Mouse (Mus musculus) small intestine, adult 2 months (tissue): Measurements from ENCODE around the gene Lrrc8d.
"Not testable (repeated sequence)": the region's sequence is repeated elsewhere in the genome, so short reads cannot be mapped to it uniquely, and the experiment has no call there.

Experiments used
- CTCF ChIP-seq: fragments of 200-500 bp; IDR thresholded peaks from 2 replicates; pipeline ENCODE4 v1.5.1; 2012; ENCODE audit warnings: low read depth, mild to moderate bottlenecking, control low read depth, inconsistent platforms, low read length, moderate library complexity, mixed read lengths; ENCODE audit not compliant: insufficient replicate concordance, insufficient read length; ENCODE audit errors: extremely low read depth
- POLR2A ChIP-seq: fragments of 200-500 bp; IDR thresholded peaks from 2 replicates; pipeline ENCODE4 v1.6.1; 2012; ENCODE audit warnings: low read depth, mild to moderate bottlenecking, control low read depth, inconsistent platforms, low read length, moderate library complexity

GRCm38 (mm10) chr5:105685780-105686305 is 13.9 kb upstream of the Lrrc8d start:
- TF ChIP-seq CTCF, POLR2A: not testable (repeated sequence)
